Mouse (Mus musculus) cerebellum, postnatal 14 days (tissue): ENCODE results near the gene Mapk11.

Source experiments
- DNase-seq, 2 experiments: peaks; one replicate each; pipeline ENCODE4 v3.0.0; 2021; ENCODE audit warnings: mixed read lengths in 2 of 2

Gene Mapk11

GRCm38 (mm10) chr15:89173024-89173905 is 23.8 kb upstream of the Mapk11 start:
- peak; percentile 59 to 66 for DNase-seq

GRCm38 (mm10) chr15:89172276-89172935 is 23.0 kb upstream of the Mapk11 start:
- peak in 1 of 2 experiments; percentile 47 for DNase-seq

DNA sequence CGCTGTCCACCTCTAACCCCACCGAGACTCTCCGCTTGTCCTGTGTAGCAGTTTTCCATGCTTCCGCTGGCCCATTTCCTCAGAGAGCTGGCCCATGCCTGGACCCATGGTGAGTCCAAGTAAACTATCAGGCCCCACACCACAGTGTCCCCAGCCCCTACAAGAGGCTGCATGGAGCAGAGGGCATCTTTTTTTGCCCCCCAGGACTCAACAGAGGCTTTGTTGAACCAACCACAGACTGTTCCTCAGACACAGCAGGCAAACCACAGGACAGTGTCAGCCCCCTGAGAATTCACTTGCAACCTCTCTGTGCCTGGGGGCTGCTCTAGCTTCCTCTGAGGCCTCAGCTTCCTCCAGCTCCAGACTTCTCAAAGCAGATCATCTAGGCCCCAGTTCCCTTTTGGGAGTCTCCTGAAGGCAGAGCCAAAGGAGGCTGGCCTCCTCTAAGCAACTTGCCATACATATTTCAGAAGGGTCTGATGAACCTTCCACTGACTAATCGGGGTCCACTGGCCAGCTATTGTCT is 22.2 kb upstream of the Mapk11 start:
- DNase-seq: no peak

GRCm38 (mm10) chr15:89170102-89170501 is 20.7 kb upstream of the Mapk11 start:
- DNase-seq: peak in 1 of 2 experiments; percentile 56

GRCm38 (mm10) chr15:89169431-89169830 is 20.0 kb upstream of the Mapk11 start:
- peak; percentile 80 to 83 for DNase-seq

- DNase-seq: peak in 1 of 2 experiments; percentile 64
Observed at GRCm38 (mm10) chr15:89168922-89169321, 19.5 kb upstream of the Mapk11 start.

GRCm38 (mm10) chr15:89165478-89165877 is 16.1 kb upstream of the Mapk11 start:
- DNase-seq: no peak

GRCm38 (mm10) chr15:89161397-89161796 is 12.0 kb upstream of the Mapk11 start:
- DNase-seq: no peak

- DNase-seq: no peak
Observed at GRCm38 (mm10) chr15:89158516-89158915, 9.1 kb upstream of the Mapk11 start.

DNA sequence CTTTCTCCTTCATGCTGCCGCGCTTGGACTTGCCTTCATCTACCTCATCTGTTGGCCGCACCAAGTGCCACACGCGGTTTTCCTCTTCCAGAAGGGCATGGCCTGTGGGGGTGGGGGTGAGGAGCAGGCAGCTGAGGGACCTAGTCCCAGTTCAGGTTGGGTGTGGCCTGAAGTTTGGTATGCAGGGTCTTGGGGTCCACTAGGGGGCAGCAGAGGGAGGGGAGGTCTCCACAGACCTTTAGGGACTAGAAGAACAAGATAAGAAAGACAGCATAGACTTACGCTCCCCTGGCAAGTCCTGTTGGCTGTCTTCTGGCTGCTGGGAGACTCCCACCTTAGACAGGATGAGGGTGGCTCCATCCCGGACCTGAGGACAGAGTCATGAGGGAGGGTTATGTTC is 8.5 kb upstream of the Mapk11 start:
- peak; percentile 82 to 90 for DNase-seq

- no peak for DNase-seq
Observed at GRCm38 (mm10) chr15:89152312-89152711, 2.9 kb upstream of the Mapk11 start.

DNA sequence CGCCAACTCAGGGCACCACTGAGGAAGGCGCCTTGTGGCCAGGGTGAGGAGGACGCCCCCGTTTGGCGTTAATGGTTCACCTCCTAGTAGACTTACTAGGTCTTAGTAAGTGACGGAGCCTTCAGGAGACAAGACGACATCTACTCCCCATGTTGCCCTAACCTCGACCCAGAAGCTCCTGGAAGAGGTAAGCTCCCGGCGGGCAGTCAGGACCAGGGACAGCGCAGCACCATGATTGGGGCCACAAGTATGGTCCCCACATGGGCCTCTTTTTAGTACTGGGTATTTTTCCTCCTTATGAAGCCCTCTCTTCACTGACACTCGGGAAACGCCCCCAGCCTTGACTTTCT is 588 bp upstream of the Mapk11 start:
- DNase-seq: no peak

- no peak for DNase-seq
Observed at GRCm38 (mm10) chr15:89148496-89149270, 745 bp downstream of the Mapk11 start.

- no peak for DNase-seq
Observed at GRCm38 (mm10) chr15:89147895-89148294, 1.5 kb downstream of the Mapk11 start.

DNA sequence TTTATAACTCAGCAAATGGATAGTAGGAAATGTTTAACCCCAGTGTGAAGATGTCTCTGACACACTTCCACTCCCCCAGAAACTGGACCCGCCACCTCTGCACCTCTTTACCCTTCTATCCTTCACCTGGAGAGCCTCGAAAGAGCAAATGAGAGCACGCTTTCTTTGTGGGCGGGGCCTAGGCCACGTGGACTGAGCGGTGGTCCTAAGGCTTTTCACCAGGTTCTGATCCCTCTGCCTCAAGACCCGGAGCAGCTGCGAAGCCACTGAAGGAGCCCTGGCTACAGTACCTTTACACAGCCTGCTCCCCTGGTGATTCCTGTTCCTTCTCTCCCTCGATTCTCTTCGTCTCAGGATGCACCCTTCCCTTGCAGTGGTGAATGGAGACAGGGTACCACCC is 2.0 kb downstream of the Mapk11 start:
- no peak for DNase-seq

DNA sequence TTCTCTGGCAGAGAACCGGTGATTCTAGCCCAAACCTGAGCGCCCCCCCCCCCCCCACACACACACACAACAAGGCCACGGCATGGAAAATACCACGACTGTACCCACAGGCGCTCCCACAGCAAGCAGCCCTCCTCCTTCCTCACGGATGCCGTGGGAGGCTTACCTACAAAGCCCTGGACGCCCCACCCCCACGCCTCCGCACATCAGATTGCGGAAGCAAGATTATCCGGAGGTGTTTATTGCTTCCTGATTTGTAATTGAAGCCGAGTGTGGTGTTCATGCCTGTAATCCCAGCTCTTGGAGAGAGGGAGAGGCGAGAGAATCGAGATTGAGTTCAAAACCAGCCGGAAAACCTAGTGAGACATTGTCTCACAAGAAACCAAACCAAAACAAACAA is 2.4 kb downstream of the Mapk11 start:
- peak; percentile 56 to 69 for DNase-seq

GRCm38 (mm10) chr15:89146537-89146936 is 2.9 kb downstream of the Mapk11 start:
- DNase-seq: peak; percentile 74 to 80

DNA sequence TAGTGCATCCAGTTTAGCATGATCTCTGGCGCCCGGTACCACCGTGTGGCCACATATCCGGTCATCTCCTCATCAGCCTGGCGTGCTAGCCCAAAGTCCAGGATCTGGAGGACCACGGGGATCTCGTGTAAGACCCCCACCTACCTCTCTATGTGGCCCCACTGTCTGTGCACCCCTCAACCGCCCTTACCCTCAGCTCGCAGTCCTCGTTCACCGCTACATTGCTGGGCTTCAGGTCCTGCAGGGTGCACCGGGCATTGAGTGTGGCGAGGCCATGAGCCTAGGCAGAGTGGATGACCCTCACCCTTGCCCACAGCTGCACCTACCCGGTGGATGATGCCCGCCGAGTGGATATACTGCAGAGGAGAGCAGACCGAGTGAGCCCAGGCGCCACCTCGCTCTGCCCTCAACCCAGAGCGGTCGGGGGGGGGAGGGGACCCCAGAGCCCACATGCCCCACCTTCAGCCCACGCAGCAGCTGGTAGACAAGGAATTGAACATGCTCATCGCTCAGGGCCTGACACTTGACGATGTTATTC is 3.5 kb downstream of the Mapk11 start:
- DNase-seq: no peak

- DNase-seq: no peak
Observed at GRCm38 (mm10) chr15:89144965-89145364, 4.5 kb downstream of the Mapk11 start.

DNA sequence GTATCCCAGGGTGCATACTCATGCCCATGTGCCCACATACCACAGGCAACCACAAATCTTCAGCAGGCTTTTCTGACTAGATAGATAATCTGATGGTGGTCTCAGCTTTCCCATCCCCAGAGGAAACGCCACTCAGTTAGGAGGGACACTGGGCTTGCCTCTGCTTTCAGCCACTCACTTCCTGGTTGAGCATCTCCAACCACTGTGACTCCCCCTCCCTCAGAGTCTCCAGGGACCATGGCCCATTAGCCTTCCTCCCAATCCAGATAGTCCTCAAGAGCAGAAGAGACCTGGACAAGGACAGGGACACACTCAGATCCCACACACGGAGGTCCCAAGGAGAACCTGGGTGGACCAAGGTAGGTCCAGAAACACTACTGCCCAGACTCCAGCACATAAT is 6.3 kb downstream of the Mapk11 start:
- DNase-seq: no peak

DNA sequence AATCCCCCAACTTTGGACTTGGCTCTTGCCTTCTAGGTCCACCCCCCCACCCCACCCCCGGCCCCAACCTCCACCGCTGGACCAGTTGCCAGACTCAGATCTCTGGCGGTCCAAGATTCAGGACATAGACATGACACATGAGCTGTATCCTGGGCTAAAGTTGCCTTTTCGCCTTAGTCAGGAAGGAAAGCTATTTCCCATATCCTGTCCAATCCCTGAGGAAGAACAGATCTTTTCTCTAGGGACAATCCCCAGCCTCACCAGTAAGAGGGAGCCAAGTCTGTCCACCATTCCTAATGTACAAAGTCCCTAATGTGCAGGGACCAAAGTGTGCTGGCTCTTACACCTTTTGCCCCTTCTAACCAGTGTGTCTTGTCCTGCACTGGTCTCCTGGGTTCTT is 7.5 kb downstream of the Mapk11 start:
- DNase-seq: no peak

DNA sequence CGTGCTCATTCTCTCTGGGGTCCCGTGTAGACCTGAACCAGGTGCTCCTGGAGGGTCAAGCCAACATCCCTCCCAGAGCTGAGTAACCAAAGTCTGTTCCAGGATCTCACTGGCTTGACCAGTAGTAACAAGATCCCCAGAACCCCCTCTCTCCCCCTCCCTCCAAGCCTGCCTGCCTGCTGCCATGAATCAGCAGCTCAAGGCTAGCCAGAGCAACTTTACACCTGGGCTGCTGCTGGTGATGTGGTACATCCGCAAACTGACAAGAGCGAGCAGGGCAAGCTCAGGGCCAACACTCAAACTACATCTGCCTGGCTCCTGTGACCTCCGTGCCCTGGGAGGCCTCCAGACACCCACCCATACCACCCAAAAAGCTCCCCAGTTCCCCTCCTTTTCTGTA is 8.0 kb downstream of the Mapk11 start:
- DNase-seq: no peak
